Mouse (Mus musculus): Measurements from ENCODE around the gene B4galnt3.

The B4galnt3 gene

DNA sequence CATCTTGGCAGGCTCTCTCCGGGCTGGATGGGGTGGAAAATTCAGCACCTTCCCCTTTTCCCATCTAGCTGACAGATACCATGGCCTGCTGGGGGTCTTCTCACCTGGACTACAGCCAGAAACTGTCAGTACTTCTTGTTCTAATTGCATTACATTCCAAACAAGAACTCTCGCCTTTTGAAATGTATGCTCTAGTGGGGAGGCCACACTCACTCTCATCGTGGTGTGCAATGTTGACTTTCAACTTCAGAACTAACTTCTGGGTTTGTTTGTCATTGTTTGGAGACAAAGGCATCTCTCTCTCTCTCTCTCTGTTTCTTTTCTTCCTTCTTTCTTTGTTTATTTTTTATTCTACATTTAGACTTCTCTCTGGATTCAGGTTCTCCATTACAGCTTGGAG lies 107.8 kb downstream of the B4galnt3 start:
- no peak for DNase-seq (ENCODE audit: low spot score in 2 of 2)

GRCm38 (mm10) chr6:120185756-120186155 lies 108.6 kb downstream of the B4galnt3 start:
- DNase-seq (ENCODE audit: low spot score in 2 of 2) = no peak

DNA sequence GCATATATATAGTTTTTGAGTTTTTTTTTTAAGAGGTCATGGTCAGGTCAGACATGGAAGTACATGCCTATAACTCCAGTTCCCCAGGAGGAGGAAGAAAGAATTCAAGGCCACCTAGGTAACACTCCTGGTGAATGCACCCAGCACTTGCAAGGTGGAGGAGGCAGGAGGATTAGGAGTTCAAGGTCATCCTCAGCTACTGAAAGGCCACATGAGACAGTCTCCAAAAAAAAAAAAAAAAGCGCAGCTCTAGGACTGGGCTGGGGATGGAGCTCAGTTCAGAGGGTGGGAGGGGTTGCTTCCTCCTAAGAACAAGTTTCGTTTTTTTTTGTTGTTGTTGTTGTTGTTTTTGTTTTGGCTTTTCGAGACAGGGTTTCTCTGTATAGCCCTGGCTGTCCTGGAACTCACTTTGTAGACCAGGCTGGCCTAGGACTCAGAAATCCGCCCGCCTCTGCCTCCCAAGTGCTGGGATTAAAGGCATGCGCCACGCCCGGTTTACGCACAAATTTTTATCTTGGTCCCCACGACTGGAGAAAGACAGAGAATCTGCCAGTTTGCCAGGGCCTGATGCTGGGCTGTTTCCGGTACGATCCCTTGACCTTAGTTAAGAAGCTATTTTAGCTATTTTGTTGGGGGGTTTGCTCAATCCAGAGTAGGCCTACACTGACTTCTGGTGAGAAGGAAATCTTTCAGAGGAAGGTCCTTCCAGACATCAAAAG lies 109.2 kb downstream of the B4galnt3 start:
- no peak for DNase-seq (ENCODE audit: low spot score in 2 of 2)

- no peak for DNase-seq (ENCODE audit: low spot score in 2 of 2)
Observed at GRCm38 (mm10) chr6:120183771-120184170, 110.6 kb downstream of the B4galnt3 start.

DNA sequence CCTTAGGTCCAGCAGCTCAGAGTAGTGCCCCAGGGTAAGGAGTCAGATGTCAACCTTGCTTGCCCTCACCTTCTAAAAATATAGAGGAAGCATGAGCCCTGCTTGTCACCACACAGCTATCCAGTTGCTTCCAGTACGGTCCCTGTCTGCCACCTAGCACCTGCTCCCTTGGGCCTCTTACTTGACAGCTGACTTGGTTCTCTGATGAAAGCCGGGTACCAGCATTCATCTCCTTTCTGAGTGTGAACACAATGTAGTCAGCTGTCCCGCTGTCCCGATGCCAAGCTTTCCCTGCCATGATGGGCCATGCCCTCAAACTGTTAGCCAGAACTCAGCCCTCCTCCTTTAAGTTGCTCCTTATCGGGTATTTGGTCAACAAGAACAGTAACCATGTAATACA lies 112.2 kb downstream of the B4galnt3 start:
- no peak for DNase-seq (ENCODE audit: low spot score in 2 of 2)

DNA sequence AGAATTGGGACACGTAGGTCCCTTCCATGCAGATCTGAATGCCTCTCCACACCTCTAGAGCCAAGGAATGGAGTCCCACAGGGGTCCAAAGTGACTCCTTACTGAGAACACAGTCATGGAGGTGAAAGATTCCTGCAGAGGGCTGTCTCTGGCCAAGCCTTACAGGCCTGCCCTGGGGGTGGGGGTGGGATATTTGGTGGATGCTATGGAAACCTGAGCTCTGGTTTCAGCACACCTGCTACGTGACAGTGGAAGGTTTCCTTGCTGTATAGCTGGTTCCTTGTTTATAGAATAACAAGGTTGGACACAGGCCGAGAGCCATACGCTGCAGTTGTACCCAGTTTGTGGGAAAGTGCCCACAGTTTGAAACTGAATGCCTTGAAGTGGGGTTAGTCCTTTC lies 113.9 kb downstream of the B4galnt3 start:
- no peak for DNase-seq (ENCODE audit: low spot score in 2 of 2)

DNA sequence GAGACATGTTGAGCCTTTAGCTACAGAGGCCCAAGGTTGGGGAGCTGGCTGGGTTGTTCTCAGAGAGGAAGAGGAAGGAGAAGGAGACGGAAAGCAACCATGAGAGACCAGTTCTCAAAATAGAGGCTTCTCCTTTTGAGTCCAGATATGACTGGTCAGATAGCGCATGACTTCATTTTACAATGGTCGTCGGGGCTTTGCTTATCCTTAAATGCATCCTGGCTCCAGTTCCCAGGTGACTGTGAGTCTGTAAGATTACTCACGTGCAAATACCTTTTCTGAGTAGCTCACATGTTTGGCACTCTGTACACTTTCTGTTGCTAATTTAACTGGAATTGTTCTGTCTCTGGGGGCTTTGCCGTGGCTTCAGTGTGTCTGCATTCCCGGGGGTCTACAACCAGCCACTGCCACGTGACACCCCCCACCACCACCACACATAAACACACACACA lies 114.6 kb downstream of the B4galnt3 start:
- DNase-seq (ENCODE audit: low spot score in 2 of 2) = no peak

GRCm38 (mm10) chr6:120179044-120179755 lies 115.2 kb downstream of the B4galnt3 start:
- DNase-seq (ENCODE audit: low spot score in 2 of 2) = no peak

GRCm38 (mm10) chr6:120175650-120176049 lies 118.7 kb downstream of the B4galnt3 start:
- DNase-seq (ENCODE audit: low spot score in 2 of 2) = no peak

DNA sequence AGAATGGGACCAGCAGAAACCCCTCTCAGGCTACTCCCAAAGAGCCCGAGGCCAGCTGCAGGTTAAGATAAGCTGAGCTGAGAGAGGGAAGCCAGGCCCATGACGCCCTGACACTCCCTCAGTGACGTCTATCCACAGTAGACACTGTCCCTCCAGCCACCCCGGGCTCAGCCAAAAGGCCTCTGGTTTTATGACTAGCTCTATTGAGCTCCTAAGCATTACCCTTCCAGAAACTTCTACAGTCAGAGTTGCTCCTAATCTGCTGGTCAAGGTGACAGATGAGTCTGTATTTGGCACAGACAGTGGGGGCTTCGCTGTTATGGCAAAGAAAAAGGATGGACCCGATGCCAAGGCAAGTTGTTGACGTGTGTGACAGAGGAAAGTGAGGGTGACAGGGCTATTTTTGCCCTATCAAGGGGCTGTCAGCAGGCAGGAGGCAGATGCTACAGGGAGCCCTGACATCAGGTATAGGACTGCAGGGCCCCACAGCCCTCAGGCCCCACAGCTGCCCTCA lies 119.7 kb downstream of the B4galnt3 start:
- DNase-seq (ENCODE audit: low spot score in 2 of 2) = no peak

GRCm38 (mm10) chr6:120174028-120174601 lies 120.2 kb downstream of the B4galnt3 start:
- no peak for DNase-seq (ENCODE audit: low spot score in 2 of 2)

DNA sequence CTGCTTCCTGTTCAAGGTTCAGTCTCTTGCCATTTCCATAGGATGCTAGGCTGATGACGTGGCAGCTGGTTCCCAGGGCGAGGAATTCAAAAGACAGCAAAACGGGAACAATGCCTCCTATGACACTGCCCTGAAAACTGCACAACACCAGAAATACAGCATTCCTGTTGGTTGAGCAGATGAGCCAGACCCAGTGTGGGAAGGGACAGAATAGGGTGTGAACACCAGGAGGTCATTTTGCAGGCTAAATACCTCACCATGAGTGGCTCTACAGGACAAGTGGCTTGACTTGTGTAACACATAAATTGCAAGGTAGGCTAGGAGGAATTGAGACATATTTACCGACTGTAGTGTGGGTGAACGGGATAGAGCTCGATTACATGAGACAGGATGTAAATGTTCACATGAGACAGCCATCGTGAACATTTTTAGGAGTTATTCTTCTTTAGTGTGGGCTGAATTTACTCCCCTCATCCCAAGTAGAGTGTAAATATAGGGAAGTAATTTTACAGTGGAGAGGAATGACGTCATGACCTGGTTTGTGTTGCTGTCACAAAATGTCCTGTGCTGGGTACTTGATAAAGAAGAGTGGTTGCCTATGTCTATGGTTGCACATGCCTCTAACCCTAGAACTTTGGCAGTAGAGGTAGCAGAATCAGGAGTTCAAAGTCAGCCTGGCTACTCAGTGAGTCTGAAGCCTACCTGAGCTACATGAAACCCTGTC lies 121.9 kb downstream of the B4galnt3 start:
- DNase-seq (ENCODE audit: low spot score in 2 of 2) = no peak

DNA sequence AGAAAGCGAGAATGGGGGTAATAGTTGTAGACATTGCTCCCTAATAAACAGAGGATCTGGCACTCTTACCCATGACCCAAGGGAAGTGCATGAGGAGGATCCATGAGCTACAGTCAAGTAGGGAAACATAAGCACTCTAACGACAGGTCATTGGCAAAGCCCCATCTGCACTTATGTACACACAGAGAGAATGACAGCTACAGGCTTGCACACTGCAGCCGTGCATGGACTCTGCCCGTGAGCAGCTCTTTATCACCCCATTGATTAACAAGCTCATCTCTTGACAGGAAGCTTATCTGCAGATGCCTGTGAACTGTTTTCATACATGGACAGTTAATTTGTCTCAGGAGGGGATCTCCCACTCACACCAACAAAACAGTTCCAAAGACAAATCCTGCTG lies 126.8 kb downstream of the B4galnt3 start:
- DNase-seq (ENCODE audit: low spot score in 2 of 2) = no peak

- no peak for DNase-seq (ENCODE audit: low spot score in 2 of 2)
Observed at GRCm38 (mm10) chr6:120164765-120165164, 129.6 kb downstream of the B4galnt3 start.

GRCm38 (mm10) chr6:120162928-120163327 lies 131.4 kb downstream of the B4galnt3 start:
- DNase-seq (ENCODE audit: low spot score in 2 of 2) = no peak

- DNase-seq (ENCODE audit: low spot score in 2 of 2) = peak; percentile 62 to 65
Observed at GRCm38 (mm10) chr6:120159133-120159901, 135.0 kb downstream of the B4galnt3 start.

DNA sequence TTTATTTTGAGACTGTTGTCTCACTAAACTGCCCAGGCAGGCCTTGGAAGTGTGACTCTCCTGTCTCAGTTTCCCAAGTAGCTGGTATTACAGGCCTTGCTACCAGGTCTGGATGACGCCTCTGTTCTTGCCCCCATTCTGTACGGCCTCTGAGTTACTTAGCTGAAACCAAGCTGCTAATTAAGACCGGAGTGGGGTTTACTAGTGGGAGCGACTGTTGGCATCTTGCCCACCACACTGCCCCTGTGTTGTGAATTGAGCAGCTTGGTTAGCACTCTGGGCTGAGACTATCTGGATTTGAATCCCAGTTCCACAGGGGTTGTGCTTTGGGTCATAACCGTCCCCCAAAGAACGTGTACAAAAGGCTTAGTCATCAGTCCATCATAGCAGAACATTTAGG lies 136.9 kb downstream of the B4galnt3 start:
- DNase-seq (ENCODE audit: low spot score in 2 of 2) = no peak

GRCm38 (mm10) chr6:120155510-120155909 lies 138.8 kb downstream of the B4galnt3 start:
- DNase-seq (ENCODE audit: low spot score in 2 of 2) = no peak

- peak in 1 of 2 experiments; percentile 39 for DNase-seq (ENCODE audit: low spot score in 2 of 2)
Observed at GRCm38 (mm10) chr6:120154526-120155309, 139.6 kb downstream of the B4galnt3 start.

Measured in frontal cortex, postnatal 10 days (tissue).